Mouse (Mus musculus): ENCODE results near the gene Olfr339.
"Not testable (repeated sequence)": the region's sequence is repeated elsewhere in the genome, so short reads cannot be mapped to it uniquely, and the experiment has no call there.

The Olfr339 gene

DNA sequence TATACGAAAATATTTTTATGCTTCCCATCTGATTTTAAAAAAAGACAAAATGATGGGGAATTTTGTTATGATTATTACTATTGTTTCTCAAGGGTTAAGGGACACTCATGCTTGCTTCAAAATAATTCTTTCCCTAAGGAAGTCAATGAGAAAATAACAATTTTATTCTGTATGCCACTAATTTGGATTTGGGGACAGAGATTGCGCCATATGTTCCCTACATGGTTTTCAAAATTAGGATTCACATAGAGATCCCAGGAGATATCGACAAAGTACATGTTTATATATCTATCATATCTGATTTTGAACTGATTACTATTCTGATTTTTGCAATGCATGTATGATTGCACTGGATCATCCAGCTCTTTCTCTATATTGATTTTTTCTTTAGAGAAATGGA lies at the start of gene Olfr339:
Gene Olfr339 (plus strand): TSS at position 301 of the 400 bp plus-strand sequence.
- no peak for DNase-seq (ENCODE audit: low read depth, low spot score)

DNA sequence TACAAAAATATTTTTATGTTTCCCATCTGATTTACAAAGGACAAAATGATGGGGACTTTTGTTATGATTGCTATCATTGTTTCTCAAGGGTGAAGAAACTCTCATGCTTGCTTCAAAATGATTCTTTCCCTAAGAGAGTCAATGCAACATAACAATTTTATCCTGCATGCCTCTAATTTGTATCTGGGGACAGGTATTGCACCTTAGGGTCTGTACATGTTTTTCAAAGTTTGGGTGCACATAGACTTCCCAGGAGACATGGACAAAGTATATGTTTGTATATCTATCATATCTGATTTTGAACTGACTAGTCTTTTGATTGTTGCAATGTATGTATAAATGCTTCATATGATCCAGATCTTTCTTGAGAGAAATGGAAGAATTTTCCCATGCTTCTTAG lies 45.5 kb upstream of the Olfr339 start, which contains the start of gene Olfr338:
Gene Olfr338 (plus strand): TSS at position 301 of the 400 bp plus-strand sequence.
- DNase-seq (ENCODE audit: low read depth, low spot score), result no peak

DNA sequence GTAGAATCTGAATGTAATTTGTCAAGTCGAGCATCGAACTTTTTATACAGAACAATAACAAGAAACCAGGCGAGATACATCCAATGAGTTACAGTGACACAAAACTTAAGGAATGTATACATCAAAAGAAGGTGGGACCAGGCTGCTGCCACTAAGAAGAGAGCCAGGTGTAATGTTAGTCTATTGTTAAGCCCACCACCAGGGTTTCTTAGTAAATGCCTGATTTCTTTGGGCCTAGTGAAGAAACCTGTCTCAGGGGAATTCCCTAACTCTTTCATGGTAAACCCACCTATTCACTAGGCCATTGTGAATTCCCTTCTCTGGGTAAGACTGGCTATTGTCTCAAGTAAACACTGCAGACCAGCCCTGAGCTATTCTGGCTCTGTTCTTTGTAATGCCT lies 3.6 kb upstream of the Olfr339 start:
- DNase-seq (ENCODE audit: low read depth, low spot score), result not testable (repeated sequence)

DNA sequence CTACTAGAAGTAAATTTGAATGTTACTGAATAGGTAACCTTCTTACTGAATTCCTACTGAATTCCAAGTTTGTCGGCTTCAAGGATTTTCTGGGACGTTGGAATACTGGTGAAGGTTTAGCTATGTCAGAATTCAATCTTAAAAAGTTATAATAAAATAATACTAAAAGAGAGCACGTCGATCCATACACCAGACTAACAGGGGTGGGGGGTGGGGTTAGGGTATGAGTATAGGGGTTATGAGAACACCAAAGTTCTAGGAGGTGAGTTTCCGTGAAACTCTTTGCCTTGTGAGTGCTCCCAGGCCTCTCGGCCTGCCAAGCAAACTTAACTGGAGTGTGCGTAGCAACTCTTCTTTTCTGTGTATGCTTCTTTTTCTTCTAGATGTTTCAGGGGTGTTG lies 3.2 kb upstream of the Olfr339 start:
- DNase-seq (ENCODE audit: low read depth, low spot score), result not testable (repeated sequence)

DNA sequence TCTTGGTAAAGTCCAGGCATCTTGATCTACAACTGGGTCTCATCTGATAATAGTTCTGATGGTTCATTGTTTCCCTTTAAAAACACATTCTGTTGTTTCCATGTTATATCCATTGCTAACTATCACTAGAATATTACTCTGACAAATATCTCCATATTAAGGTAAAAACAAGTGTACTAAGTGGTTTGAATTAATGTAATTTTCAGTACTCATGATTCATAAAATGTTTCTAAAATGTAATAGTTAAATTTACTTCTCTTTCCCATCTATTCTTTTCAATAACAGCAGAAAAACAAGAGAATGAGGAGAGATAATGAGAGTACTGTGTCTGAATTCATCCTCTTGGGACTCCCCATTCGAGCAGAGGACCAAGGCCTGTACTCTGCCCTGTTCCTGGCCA lies 33.5 kb downstream of the Olfr339 start, which contains the start of gene Olfr340:
Gene Olfr340 (plus strand): TSS at position 301 of the 400 bp plus-strand sequence.
- DNase-seq (ENCODE audit: low read depth, low spot score), result no peak

DNA sequence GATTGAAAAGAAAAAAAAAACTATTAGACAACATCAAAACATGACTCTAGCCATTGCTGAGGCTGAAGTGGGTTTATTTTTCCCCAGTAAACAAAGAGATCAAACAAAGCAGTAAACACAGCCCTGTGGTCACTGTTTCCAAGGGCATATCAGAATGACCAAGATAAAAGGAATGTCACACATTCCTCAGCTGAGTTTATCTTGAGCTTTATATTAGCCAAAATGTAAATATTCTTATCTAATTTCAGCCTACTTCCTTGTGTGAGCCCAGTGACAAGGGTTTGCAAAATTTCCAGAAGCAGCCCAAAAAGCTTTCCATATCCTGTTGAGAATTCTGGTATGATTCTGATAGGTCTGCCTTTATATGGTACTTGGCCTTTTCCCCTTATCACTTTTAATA lies 54.9 kb downstream of the Olfr339 start:
- no peak for DNase-seq (ENCODE audit: low read depth, low spot score)

Data from forelimb bud, embryonic 11.5 days (tissue).